Mouse (Mus musculus): Measurements from ENCODE around the gene Rgs13.
"Not testable (repeated sequence)": the region's sequence is repeated elsewhere in the genome, so short reads cannot be mapped to it uniquely, and the experiment has no call there.

The Rgs13 gene

DNA sequence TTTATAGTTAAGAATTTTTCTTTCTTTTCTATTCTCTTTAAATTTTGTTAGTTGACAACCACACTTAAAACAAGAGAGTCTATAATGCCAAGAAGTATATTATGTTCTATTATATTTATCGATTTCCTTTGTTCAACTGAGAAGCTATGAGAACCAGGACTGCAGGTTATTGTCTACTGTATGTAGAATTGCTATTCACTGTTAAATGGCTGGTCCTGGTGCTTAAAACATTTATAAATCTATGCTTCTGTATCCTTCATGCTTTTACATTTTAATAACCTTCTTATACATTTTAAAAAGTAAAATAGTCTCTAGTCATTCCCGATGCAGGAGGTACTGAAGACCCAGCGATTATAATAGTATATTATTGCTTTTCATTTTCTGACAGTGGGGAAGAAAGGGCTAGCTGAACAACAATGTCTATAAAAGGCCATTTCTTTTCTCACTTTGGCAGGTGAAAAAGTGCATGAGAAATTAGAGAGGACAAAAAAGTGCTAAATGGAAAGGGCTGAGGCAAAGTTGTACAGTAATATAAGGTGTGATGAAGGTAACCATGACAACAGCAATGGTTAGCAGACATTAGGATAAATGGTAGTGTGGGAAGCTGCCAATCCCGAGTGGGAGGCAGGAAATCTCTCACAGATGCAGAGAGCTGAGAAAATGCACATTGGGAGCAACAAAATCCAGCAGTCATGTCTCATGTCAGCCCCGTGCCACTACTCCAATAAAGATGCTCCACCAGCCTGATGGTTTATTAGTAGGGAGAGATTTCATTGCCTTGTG is 25.6 kb downstream of the Rgs13 start:
- no peak for DNase-seq

DNA sequence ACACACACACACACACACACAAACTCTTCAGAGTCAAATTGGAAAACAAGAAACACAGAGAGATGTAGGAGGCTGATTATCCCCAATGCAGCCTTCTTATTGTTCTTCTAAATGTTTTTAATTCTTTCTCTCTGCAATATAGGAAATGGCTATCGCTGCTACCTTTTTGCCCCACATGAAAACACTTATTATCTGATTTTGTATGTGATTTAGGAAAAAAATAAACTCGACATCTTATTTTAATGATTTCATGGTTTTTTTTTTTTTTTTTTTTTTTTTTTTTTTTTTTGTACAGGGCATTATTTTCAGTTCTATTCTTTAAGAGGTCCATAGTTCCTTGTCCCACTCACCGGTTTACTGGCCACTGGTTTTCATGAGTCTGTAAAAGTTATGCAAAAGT is 27.2 kb downstream of the Rgs13 start:
- DNase-seq, result no peak

DNA sequence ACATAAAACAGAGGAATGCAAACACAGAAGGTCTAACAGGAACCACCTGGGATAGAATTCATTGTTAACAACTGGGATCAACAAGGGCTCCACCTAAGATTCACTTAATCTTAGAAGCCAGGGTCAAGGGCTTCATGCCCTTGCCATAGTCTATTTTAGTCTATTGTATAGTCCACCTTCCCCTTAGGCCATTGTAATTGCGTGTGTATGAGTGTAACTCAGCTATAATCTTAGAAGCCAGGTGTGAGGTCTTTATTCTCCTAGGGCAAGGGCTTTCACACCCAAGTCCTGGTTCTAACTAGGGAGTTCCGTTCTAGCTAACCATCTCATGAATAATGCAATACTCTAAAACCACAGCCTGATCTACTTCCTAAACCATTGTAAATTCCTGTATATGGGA is 35.8 kb downstream of the Rgs13 start:
- not testable (repeated sequence) for DNase-seq

DNA sequence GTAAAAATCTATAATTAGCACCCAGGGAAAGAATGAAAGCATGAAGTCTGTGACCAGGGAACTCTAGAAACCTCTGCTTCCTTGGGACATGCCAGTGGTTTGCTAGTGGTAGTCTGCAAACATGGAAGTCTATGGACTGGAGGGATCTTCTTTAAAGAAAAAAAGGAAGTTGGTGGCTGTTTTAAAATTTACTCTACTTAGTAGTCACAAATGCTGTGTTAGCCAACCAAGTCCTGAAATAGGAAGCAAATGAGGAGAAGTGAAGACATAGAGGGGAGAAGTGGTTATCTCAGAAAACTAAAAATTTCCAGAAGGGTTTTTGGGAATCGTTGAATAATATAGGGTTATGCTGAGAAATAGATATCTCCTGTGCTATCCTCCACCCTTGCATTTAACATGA is 37.3 kb downstream of the Rgs13 start:
- no peak for DNase-seq

DNA sequence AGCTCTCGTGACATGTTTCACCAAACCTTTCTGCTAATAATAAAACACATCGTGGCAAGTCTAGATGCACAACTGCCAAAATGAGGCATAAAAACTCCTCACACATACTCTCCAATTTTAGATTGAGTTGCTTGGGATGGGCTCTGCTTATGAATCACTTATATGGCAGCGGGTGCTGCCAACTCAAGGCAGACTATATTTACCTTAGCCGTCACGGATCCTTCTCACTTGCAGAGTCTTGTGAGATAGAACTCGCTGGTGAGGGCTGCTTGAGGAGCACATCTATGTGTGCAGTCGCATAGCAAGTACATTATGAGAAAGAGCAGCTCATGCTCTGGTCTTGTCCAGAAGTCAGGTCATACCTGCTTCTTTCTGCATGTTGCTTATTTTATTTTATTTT is 49.2 kb downstream of the Rgs13 start:
- DNase-seq, result no peak

DNA sequence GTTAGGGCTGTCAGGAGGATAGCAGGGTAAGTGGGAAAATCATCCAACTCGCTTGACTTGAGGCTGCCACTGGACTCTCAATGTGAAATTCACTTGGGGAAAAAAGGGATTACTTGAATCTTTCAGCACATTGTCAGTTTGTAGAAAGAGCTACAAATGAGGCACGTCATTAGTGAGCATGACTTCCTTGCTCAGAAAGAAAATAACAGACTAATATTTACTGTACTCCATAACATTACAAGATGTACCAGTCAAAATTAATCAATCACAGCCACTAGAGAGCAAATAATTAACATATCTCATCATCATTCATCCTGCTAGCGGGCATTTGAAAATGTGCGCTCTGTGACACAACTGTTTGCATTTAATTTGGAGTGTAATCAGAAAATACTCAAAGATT is 57.1 kb downstream of the Rgs13 start:
- DNase-seq, result no peak

DNA sequence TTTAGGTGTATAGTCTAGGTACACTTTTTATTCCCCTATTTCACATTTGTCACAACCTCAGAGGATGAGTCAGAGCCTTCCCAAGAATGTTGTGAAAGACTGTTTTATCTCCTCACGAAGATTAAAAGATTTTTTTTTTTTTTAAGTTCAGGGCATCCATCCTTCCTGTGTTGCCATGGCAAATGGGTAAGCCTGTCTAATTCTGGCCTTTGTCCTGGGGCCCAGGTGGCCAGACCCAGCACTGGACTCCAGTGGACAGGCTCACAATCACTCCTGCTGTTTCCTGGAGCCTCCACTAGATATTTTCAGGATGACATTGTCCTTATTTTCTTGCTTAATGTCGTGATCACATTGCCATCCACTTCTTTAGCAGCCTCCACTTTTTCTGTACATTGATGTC is 57.7 kb downstream of the Rgs13 start:
- no peak for DNase-seq

DNA sequence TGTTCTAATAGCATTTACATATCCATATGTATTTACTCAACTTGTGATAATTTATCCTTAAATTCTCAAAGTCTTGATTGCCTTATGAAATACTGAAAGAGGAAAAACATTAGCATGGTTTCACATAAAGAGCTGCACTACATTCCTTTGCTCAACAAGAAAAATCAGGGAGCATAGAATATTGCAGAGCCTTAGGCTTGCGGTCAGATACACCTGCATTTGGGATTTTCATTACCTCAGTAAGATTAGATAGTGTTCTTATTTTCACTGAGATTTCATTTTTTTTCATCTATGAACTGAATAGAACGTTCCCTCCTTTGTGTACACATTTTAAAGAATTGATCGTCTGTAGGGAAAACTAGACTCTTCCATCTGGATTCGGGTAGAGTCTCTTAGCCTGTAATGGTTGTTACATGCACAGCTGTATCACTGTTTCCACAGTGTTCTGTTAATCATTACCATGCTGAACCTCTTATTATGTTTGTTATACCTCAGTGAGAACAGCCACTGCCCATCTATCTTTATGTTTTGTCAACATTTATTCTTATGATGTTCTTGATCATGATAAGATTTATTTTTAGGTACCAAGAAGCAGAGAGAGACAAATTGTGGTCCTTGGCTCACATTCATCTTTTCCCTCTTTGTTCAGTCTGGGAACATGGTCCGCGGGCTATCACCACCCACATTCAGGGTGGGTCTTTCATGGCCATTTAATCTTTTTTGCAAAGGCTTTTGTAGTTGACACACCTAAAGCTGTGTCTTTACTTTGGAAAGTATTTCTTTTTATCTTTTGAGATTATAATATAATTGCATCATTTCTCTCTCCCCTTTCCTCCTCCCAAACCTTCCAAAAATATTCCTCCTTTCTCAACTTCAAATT is 61.1 kb downstream of the Rgs13 start:
- DNase-seq, result no peak

DNA sequence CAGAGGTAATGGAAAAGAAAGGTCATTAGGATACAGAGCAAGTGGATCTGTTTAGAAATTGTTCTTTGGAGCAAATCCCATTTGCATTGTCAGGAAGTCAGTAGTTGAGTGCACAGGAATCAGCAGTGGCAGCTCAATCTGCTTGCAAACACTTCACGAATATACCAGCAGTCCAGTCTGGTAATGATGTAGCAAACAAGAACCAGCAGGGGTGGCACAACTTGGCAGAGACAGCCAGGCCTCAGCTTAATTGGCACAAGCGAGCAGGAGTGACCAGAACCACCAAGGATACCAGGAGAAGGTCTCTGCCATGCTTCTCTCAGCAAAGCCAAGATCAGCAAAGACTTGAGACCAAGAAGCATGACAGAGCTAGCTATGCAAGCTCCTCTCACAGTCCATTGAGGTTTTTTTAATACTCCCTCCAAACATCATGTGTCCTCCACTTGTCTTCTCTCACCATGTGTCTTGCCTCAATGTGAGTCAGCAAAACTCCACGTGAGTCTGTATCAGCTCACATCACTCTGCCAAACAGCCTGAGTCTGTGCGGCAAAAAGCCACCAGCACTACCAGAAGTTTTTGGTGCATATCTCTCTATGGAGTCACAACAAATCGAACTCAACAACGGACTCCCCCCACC is 63.6 kb downstream of the Rgs13 start:
- DNase-seq, result peak; percentile 33

DNA sequence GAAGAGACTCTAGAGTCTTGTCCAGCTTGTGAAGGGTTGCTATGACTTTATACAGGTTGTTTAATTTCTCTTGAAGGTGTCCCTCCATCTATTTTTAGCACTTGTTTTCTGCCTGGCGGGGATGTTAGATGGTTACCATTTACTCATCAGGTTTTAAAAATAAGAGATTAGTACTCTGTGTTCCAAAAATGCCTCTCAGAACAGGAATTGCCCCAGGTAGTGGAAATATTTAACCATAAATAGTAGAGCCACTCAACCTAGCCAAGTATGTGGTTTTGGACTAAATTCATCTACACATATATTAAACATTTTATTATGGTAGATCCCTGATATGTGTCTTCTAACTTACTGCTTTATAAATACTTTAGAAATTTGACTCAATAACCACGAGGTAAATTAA is 64.2 kb downstream of the Rgs13 start:
- no peak for DNase-seq

DNA sequence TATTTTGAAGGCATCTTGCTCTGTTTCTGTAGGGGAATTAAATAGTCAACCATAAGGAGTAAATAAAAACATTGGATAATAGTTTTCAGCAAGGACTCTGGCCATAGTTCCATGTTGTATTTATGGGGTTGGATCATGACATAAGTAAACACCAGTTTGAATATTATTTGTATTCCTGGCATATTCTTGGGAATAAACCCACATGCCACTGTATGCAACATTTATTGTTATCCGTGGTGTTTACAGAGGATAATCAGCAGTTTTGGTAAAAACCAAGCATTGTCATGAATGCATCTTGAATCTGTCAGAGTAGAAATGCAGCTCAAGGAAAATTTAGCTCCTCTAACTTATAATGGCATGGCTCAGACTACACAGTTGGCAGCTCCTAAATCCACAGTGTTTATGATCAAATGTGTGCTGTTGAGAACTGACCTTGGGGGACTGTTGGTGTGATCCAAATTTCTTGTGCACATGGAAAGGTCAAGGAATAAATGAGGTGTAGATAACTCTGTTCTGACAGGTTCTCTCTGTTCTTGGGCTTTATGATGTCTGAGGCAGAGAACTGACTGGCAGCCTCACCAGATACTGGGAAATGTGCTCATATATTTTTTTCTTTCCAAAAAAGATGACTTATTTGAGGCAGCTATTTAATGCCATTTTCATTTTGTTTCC is 78.4 kb downstream of the Rgs13 start:
- no peak for DNase-seq

DNA sequence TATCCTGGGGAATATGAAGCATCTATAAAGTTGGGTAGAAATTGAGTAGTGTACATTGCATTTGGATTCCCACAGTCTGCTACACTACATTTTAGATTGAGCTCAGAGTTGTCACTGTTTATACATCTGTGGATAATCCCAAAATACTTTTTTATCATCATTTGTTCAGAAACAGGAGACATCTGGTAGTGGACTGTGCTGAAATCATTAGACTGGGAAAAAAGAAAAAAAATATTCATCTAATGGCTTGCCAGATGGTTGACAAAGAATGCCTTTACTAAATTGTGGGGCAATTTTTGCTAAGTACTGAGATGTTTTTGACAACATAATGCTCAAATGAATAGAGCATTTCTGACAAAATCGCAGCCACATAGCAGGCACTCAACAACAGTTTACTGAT is 86.8 kb downstream of the Rgs13 start:
- no peak for DNase-seq

All from kidney, adult 18-20 months (tissue).